Mouse (Mus musculus) CD4-positive naive resting alpha-beta T cell, adult 57 days (primary cell): ENCODE results near the gene Atp6v0b. TPM values are rescaled to one million over a fixed set of nuclear protein-coding genes. Genes with fewer than 3 reads are reported as not detected.

Experiments used
- total RNA-seq: library from RNA; stranded (reverse); gene quantifications from one replicate; pipeline ENCODE4 v1.2.4, GENCODE M21; 2023

Gene Atp6v0b
- total RNA-seq: 114 TPM

DNA sequence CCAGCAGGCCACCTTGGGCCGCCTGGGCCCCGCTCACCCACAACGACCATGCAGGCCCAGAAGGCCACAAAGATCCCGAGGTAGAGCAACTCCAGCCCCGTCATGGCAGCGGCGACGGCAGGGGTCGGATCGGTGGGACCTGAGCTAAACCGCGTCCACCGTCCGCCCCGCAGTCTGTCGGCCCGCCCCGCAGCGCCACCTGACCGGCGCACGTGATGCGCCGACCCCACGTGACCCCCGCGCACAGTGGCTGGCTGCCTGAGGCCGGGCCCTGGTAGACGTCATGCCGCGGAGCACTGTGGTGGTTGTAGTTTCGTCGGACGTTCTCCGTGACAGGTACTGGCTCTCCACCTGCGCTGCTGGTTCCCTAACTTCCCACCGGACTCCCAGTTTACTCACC lies at the start of gene Atp6v0b:
Gene Atp6v0b, minus strand, starts transcription at position 201 of the 400 bp plus-strand sequence.

DNA sequence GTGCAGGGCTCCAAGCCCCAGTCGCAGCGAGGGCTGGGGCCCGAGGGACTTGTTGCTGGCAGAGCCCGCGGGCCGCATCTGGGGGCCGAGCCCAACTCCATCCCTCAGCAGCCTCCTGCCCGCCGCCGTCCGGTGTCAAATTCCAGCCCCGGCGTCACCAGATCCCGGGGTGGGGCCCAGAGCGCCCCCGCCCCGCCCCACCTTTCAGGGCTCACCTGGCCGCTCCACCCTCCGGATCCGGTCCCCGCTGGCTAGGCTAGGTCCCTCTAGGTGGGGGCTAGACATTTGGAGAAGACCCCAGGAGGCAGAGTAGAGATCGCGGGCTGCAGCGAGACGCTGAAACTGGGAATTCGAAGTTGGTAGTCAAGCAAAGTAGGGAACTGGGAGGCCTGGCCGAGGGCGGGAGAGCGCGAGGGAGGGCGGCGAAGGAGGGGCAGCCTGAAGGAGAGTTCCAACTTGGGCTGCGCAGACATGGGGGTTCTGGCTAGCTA lies 42.3 kb upstream of the Atp6v0b start, which contains the start of gene Artn:
Gene Artn, minus strand, starts transcription at position 373 of the 491 bp plus-strand sequence.

DNA sequence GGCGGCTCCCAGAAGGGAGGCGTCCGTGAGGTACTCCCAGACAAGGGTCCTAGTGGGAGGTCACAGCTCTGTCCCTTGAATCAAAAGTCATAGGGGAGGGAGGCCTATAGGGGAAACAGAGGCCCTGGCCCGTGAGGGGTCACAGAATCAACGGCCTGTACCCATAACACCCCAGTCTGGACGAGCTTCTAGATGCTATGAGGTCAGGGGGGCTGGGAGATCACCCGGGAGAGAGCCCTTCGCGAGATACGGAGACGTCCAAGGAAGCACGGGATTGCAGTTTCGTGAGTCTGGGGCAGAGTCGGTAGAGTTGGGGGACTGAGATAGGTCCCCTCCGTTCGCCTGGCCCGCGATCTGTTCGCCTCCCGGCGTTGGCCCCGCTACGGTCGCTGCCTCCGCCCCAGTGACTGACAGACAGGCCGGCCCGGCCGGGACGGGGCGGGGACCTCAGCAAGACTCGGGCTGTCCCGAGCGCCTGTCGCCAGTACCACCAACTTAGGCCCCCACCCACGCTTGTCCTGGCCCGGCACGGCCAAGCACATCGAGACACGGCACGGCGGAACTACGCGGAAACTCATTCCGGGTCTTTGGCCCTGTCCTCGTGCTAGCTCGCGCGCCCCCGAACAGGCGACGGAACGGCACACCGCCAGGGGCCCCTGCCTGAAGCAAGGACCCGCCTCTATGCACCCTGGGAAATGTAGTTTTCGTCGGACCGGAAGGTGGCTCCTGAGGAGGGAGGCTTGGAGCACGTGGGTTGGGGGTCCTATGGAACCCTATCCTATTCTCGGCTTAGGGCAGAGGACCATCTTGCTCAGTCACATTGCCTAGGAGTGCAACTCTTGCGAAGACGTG lies 27.7 kb upstream of the Atp6v0b start, which contains the start of gene Ipo13:
Gene Ipo13, minus strand, starts transcription at position 409 of the 852 bp plus-strand sequence.

DNA sequence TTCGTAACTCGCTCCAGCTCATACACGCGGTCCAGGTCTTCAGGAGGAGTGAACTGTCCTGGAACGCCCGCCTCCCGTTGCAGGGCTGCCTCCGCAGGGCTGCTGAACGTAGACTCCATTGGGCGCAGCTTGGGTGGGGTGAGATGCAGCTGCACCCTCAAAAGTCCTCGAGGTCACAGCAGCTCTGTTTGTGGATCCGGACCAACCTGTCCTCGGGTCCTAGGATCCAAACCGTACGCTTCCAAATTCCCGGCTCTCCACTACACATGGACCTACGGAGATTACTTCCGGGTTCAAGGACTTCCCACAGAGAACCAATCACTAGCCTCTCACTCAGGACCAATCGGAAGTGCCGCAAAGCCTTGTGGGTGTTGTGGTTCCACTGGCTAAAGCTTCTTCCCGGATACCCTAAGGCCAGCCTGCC lies 4.6 kb upstream of the Atp6v0b start, which contains the start of gene Dph2:
Gene Dph2, minus strand, starts transcription at position 295 of the 424 bp plus-strand sequence.

DNA sequence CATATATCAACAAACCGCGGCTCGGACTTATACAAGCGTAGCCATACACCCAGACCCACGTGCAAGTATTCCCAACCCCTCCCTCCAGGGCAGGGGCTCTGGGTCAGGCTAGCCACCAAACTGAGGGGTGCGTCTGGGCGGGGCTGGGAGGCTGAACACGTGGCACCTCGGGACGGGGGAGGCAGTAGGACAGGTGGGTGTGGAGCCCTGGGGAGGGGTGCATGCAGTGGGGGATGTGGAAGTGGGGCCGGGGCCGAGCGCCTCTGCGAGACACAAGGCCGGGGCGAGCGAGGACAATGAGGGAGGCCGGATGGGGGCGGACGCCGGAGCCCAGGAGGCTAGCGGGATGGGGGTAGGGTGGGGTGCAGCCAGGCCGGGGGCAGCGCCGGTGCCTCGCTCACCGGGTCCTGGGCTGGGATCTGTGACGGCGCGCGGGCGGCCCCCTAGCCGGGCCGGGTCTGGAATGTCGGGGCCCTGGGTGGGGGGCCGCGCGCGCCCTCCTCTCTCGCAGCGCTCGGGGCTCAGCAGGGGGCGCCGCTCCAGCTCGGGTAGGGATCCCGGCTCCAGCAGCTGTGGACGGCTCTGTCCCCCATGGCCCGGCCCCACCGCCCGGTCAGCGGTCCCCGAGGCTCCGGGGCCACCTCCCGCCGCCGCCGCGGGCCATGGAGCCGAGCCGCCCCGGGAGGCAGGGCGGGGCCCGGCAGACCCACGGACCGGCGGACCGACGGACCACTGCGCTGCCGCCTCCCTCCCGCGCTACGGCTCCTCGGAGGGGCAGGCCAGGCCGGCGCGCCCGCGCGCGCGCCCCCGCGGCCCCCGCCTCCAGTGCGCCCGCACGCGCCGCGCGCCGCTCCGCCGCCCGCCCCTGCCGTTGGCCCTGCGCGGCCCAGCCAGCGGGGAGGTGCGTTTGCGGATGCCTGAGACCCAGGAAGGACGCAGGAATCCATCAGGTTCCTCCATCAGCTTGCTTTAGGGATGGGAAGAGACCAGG lies 4.1 kb downstream of the Atp6v0b start, which contains the start of gene B4galt2:
Gene B4galt2, minus strand, starts transcription at position 787 of the 991 bp plus-strand sequence.

DNA sequence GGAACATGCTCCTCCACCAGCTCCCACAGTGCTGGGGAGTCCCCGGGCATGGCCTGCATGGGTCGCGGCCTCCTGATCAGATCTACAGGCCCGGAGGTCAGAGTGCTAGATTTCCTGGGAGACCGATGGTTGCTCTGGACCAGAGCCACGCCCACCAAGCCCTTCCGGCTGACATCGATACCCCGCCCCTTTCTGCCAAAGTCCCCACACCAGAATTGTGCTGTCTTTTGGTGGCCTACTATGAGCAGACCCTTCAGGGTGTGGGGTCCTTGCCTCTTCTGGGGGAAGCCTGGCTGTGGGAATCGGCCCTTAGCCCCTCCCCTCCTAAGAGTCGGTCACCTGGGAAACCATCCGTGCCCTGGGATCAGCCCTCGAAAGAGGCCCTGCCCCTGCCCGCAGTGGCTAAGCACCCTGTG lies 14.7 kb downstream of the Atp6v0b start, which contains the start of gene Ccdc24:
Gene Ccdc24, minus strand, starts transcription at position 87 of the 416 bp plus-strand sequence.

DNA sequence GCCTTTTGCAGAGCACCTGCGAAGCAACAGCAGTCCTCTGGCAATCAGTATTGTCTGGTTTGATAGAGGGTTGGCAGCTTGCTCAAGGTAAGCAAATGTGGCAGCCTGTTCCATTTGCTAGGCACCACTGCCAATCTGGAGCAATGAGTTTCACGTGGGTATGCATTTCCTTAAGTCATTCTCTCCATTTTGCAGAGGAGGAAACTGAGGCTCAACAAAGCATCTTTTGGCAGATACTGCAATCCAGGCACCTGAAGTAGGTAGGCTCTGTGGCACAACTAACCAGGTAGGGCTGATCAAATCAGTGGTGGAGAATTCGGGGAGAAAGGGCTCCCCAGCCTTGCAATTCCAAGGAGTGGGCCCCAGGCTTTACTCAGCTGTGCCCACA lies 52.7 kb downstream of the Atp6v0b start, which contains the start of gene Slc6a9:
Gene Slc6a9, plus strand, starts transcription at position 50 of the 388 bp plus-strand sequence.

Other genes with a start within 250 kb of the Atp6v0b start
- 23.9 TPM for gene Dmap1, start 205.1 kb downstream of the Atp6v0b start, total RNA-seq
- not detected for gene Gm12845, start 162.9 kb downstream of the Atp6v0b start, total RNA-seq
- not detected for gene Klf17, start 121.7 kb downstream of the Atp6v0b start, total RNA-seq
- gene Slc6a9, start 52.8 kb downstream of the Atp6v0b start, total RNA-seq: 2.2 TPM
- gene Ccdc24, start 14.8 kb downstream of the Atp6v0b start, total RNA-seq: not detected
- not detected for gene B4galt2, start 3.8 kb downstream of the Atp6v0b start, total RNA-seq
- 11.2 TPM for gene Dph2, start 4.7 kb upstream of the Atp6v0b start, total RNA-seq
- gene Ipo13, start 27.7 kb upstream of the Atp6v0b start, total RNA-seq: 35.7 TPM
- gene Artn, start 42.4 kb upstream of the Atp6v0b start, total RNA-seq: 0.38 TPM
- 7.0 TPM for gene St3gal3, start 247.6 kb upstream of the Atp6v0b start, total RNA-seq